Comparison of ENCODE assay signal across 17 mouse cellular contexts in the genomic region with DNA sequence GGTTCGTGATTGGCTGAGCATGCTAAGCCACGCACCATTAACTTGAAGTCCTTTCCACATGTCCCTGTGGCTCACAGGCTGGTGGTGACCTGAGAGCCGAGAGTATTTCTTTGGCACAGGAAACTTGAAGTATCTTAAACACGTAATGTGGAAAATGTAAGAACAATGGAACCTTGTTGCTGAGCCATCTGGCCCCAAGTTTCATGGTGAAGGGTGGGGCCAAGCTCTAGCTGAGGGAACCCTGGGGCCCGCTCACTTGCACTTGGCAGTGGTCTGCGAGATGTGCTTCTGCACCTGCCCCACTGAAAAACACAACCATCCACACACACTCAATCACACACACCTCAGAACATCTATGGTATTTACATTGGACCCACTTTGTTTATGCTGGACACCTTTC.
"Had no signal": no experiment of that assay in that cellular context is flagged by ENCODE, and none has a peak within 500 bp of the region (broad histone marks: within the 10 kb centered on the region; RNA-seq: fewer than 3 reads in every experiment).

No protein-coding gene starts in this region.

- H3K27ac ChIP-seq: layer of hippocampus, adult 2 months; limb, embryonic 10.5 days; limb, embryonic 13.5 days; liver, embryonic 12.5 days; liver, embryonic 15.5 days; macrophage had no signal

- H3K4me3 ChIP-seq: layer of hippocampus, adult 2 months; limb, embryonic 10.5 days; limb, embryonic 13.5 days; liver, embryonic 12.5 days; liver, embryonic 15.5 days; megakaryocyte, embryonic 14.5 days had no signal

- H3K9me3 ChIP-seq: limb, embryonic 10.5 days; limb, embryonic 13.5 days; liver, embryonic 12.5 days; liver, embryonic 15.5 days had no signal

- ATAC-seq: intestine, embryonic 16.5 days; liver, embryonic 12.5 days; lung, postnatal 0 days had no signal

- H3K9ac ChIP-seq: limb, embryonic 13.5 days; liver, embryonic 12.5 days; liver, embryonic 15.5 days had no signal

- DNase-seq: kidney, adult 8-10 months; layer of hippocampus, adult 9-11 months; liver; lung, adult 18-20 months; midbrain, embryonic 14.5 days; thymus, adult 18-20 months; thymus, postnatal 36 days had no signal

- H3K4me2 ChIP-seq: limb, embryonic 13.5 days; liver, embryonic 12.5 days; liver, embryonic 15.5 days; midbrain, embryonic 11.5 days had no signal

- H3K4me1 ChIP-seq: limb, embryonic 10.5 days; liver, embryonic 12.5 days; liver, embryonic 15.5 days; megakaryocyte, embryonic 14.5 days had no signal

- H3K36me3 ChIP-seq: limb, embryonic 10.5 days; limb, embryonic 13.5 days; liver, embryonic 12.5 days; liver, embryonic 15.5 days had no signal

- H3K27me3 ChIP-seq: limb, embryonic 13.5 days; liver, embryonic 12.5 days; liver, embryonic 15.5 days; megakaryocyte, embryonic 14.5 days had no signal
